Mouse (Mus musculus) CH12.LX (cell line): ENCODE results near the gene Arhgef12.

Experiments
- EP300 ChIP-seq: IDR thresholded peaks from 2 replicates; pipeline ENCODE4 v1.6.1; 2011; ENCODE audit warnings: low read length, improper control_type of control experiment
- KAT2A ChIP-seq: IDR thresholded peaks from 2 replicates; pipeline ENCODE4 v1.6.1; 2012; ENCODE audit warnings: low read length, improper control_type of control experiment, inconsistent platforms; ENCODE audit not compliant: insufficient replicate concordance
- MAFK ChIP-seq: IDR thresholded peaks from 2 replicates; pipeline ENCODE4 v1.6.1; 2011; ENCODE audit warnings: low read length, improper control_type of control experiment; ENCODE audit not compliant: insufficient replicate concordance
- POLR2A ChIP-seq: IDR thresholded peaks from 2 replicates; pipeline ENCODE4 v1.6.1; 2011; ENCODE audit warnings: low read depth, mild to moderate bottlenecking, improper control_type of control experiment, low read length

- TF ChIP-seq POLR2A, result no peak
- TF ChIP-seq MAFK, result no peak
- TF ChIP-seq EP300, result no peak
- TF ChIP-seq KAT2A, result no peak
Observed at GRCm38 (mm10) chr9:42943057-42943529, 163.9 kb downstream of the Arhgef12 start.
